Mouse (Mus musculus) limb, embryonic 14.5 days (tissue): Measurements from ENCODE around the gene Fgfr3. TPM values are rescaled to one million over a fixed set of nuclear protein-coding genes. Genes with fewer than 3 reads are reported as not detected.

ENCODE experiments used
- ATAC-seq: fragments of 200-750 bp; cut with Nextera tagmentation; 2 replicates; pipeline ENCODE4 v1.8.0; 2017; ENCODE audit warnings: low read depth, moderate number of reproducible peaks, moderate TSS enrichment; ENCODE audit not compliant: low FRiP score
- DNase-seq: peaks from one replicate; pipeline ENCODE4 v3.0.0-alpha.2; 2015; ENCODE audit warnings: low spot score
- H3K27ac ChIP-seq: fragments of 300-500 bp; sonication (generic); replicated peaks from 2 replicates; pipeline ENCODE4 v1.5.1; 2014; ENCODE audit warnings: low read depth, mild to moderate bottlenecking, low read length, moderate library complexity, mixed read lengths
- H3K27me3 ChIP-seq: fragments of 300-500 bp; sonication (generic); 2 replicates; pipeline ENCODE4 v1.6.1; 2014; ENCODE audit warnings: low read length, mixed read lengths; ENCODE audit not compliant: control insufficient read depth, insufficient read depth
- H3K36me3 ChIP-seq: fragments of 300-500 bp; sonication (generic); 2 replicates; pipeline ENCODE4 v1.6.1; 2014; ENCODE audit warnings: mild to moderate bottlenecking, low read length, moderate library complexity, mixed read lengths; ENCODE audit not compliant: control insufficient read depth, insufficient read depth
- H3K4me1 ChIP-seq: fragments of 300-500 bp; sonication (generic); 2 replicates; pipeline ENCODE4 v1.6.1; 2014; ENCODE audit warnings: antibody characterized with exemption, low read length, mixed read lengths; ENCODE audit not compliant: control insufficient read depth, insufficient read depth
- H3K4me2 ChIP-seq: fragments of 300-500 bp; sonication (generic); replicated peaks from 2 replicates; pipeline ENCODE4 v1.6.1; 2014; ENCODE audit warnings: low read depth, mild to moderate bottlenecking, low read length, moderate library complexity; ENCODE audit not compliant: severe bottlenecking
- H3K4me3 ChIP-seq: fragments of 300-500 bp; sonication (generic); replicated peaks from 2 replicates; pipeline ENCODE4 v1.5.1; 2014; ENCODE audit warnings: low read length
- H3K9ac ChIP-seq: fragments of 300-500 bp; sonication (generic); 2 replicates; pipeline ENCODE4 v1.6.1; 2014; ENCODE audit warnings: mild to moderate bottlenecking, low read depth, low read length, moderate library complexity; ENCODE audit not compliant: severe bottlenecking
- H3K9me3 ChIP-seq: fragments of 300-500 bp; sonication (generic); 2 replicates; pipeline ENCODE4 v1.6.1; 2016; ENCODE audit warnings: low read length; ENCODE audit not compliant: control insufficient read depth
- POLR2A ChIP-seq: fragments of 200-500 bp; IDR thresholded peaks from 2 replicates; pipeline ENCODE4 v1.8.0; 2012; ENCODE audit warnings: inconsistent platforms, mild to moderate bottlenecking, moderate library complexity, borderline replicate concordance; ENCODE audit not compliant: insufficient read depth, insufficient read length; ENCODE audit errors: extremely low read depth
- WGBS: fragments of 180-500 bp; shearing (Covaris S2); extraction: QIAGEN DNeasy Blood & Tissue Kit; methylation state at CpG from one replicate; pipeline ENCODE4 v1.1.7; 2014; 5-methylcytosine and 5-hydroxymethylcytosine counted together
- polyA plus RNA-seq, 2 experiments: library from polyadenylated mRNA; depleted of rRNA in 1 of 2; stranded (reverse) in 1 of 2; unstranded in 1 of 2; fragments of >200 nt; fragmentation: Nextera tagmentation in 1 of 2; extraction: Ambion mirVana in 1 of 2; gene quantifications; 2 replicates each; pipeline versions ENCODE4 v1.2.1 to v1.2.3; 2012 to 2014

Gene Fgfr3
- polyA plus RNA-seq, 2 experiments = 27.5 to 143 TPM

DNA sequence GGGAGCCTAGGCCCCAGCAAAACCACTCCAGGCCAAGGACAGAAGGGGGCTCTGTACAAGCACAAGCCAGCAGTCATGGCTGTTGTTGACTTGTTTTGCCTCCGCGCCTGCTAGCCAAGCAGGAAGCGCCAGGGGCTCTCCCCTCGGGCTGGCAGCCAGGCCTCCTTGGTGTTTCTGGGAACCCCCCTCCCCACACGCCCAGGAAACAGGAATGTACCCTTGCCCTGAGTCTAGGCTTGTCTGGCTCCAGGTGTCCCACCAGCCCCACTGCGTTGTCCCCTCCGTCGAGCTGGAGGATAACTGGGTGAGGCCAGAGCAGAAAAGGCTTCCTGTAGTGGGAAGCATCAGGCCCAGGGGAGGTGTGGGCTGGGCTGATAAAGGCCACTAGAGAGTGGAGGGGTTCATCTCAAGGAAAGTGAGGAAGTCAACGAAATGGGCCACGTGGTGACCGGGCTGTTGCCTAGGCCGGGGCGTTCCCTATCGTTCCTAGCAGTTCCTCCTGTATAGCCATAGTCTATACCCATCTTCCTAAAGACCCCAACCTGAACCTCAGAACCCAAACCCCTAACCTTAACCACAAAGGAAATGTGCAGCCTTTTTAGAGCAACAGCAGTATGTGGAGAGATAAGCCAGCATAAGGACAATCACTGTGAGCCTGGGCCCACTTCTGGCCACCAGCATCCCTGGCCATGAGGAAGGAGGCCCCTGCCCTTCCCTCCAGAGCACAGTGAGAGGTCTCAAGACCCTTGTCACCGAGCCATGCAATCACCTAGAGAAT, 39.7 kb upstream of the Fgfr3 start:
- H3K4me2 ChIP-seq = no peak overlapping the region
- H3K4me3 ChIP-seq = no peak overlapping the region
- no peaks in the 10 kb centered on the region for H3K27me3 ChIP-seq
- H3K27ac ChIP-seq = no peak overlapping the region
- H3K9me3 ChIP-seq = no peaks in the 10 kb centered on the region
- DNase-seq (no peak), ATAC-seq (no peak)
- WGBS = 71% methylated on average over 15 of the region's 15 CpGs
- no peak overlapping the region for H3K9ac ChIP-seq
- TF ChIP-seq POLR2A = no peak
- peaks cover 4% of the 10 kb centered on the region; the same call in 1 of the 2 replicates for H3K4me1 ChIP-seq
- H3K36me3 ChIP-seq = no peaks in the 10 kb centered on the region

DNA sequence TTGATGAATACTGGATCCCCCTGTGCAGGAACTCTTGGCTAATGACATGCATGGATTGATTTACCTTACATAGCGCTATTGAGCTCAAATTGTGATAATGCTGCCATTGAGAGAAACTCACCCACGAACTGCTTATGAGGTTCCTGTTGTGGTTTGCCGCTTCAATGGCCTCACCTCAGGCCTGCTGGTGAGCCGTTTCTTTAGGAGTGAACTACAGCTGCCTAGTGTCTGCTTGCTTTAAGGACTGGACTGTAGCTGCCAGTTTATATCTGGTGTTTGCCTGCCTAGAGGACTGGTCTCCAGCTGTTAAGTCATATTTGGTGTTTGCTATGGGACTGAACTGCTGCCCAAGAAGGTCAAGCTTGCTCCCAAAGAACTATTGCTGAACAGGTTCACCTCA, 38.5 kb upstream of the Fgfr3 start:
- peaks cover 4% of the 10 kb centered on the region; the same call in 1 of the 2 replicates for H3K4me1 ChIP-seq
- no peak for TF ChIP-seq POLR2A
- no peak overlapping the region for H3K4me3 ChIP-seq
- WGBS = 78% methylated on average over 4 of the region's 4 CpGs
- no peak overlapping the region for H3K27ac ChIP-seq
- H3K27me3 ChIP-seq = no peaks in the 10 kb centered on the region
- no peak overlapping the region for H3K9ac ChIP-seq
- DNase-seq = no peak
- H3K36me3 ChIP-seq = no peaks in the 10 kb centered on the region
- no peaks in the 10 kb centered on the region for H3K9me3 ChIP-seq
- no peak for ATAC-seq
- H3K4me2 ChIP-seq = no peak overlapping the region

DNA sequence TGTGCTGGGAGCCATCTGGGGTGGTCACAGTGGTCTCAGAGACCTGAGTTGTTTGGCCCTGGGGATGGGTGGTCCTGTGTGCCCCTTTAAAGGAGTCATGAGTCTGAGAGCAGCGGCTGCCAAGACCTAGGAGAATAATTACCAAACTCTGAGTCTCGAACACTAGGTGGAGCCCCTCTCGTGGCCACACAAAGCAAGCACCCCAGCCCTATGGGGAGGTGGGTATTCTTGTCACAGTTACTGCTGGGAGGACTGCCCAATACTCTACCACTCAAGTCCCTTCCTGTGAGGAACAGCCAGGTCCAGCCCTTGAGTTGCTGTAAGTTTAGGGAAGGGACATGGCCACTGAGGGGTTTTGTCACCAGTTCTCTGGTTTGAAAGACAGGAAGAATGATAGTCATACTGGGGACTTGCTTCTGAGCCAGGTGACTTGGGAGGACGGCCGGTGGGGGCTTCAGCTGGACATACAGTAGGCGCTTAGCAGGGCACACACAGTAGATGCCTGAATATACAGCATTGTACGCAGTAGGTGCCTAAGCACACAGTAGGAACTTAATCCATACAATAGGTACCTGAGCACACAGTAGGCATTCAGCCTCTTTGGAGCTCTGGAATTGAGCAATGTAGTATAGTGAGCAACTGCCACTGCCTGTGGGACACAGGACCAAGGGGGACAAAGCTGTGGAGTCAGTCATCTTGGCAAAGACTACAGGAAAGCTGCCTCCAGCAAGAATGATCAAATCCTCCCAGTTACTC, 37.4 kb upstream of the Fgfr3 start:
- no peak for TF ChIP-seq POLR2A
- no peak overlapping the region for H3K4me2 ChIP-seq
- no peak overlapping the region for H3K9ac ChIP-seq
- no peak for ATAC-seq
- DNase-seq = peak; percentile 67
- no peak overlapping the region for H3K4me3 ChIP-seq
- no peaks in the 10 kb centered on the region for H3K9me3 ChIP-seq
- H3K4me1 ChIP-seq = peaks cover 12% of the 10 kb centered on the region
- no peaks in the 10 kb centered on the region for H3K27me3 ChIP-seq
- H3K36me3 ChIP-seq = no peaks in the 10 kb centered on the region
- no peak overlapping the region for H3K27ac ChIP-seq
- WGBS = 45% methylated on average over 7 of the region's 7 CpGs

DNA sequence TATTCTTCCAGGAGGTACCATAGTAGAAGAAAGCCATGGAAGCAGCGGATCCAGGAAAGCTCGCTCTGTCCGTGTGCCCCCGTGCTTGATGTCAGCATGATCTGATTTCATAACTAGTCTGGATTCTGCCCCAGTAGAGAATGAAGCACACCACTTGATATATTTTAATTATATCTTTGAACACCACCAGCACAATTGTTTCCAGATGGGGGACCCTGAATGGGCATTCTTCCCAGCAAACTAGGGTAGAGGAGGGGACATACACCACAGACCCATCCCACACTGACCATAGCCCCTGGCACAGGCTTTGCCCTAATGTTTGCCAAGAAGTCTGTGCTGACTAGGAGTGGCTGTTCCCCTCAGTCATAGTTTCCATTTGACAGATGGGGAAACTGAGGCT, 36.5 kb upstream of the Fgfr3 start:
- Histone ChIP-seq H3K36me3 (no peaks in the 10 kb centered on the region), H3K27ac (no peak overlapping the region), H3K9ac (no peak overlapping the region), H3K4me1 (peaks cover 20% of the 10 kb centered on the region), H3K9me3 (no peaks in the 10 kb centered on the region), H3K27me3 (no peaks in the 10 kb centered on the region), H3K4me2 (no peak overlapping the region), H3K4me3 (no peak overlapping the region)
- DNase-seq = no peak
- 70% methylated on average over 4 of the region's 4 CpGs for WGBS
- no peak for TF ChIP-seq POLR2A
- ATAC-seq = no peak

DNA sequence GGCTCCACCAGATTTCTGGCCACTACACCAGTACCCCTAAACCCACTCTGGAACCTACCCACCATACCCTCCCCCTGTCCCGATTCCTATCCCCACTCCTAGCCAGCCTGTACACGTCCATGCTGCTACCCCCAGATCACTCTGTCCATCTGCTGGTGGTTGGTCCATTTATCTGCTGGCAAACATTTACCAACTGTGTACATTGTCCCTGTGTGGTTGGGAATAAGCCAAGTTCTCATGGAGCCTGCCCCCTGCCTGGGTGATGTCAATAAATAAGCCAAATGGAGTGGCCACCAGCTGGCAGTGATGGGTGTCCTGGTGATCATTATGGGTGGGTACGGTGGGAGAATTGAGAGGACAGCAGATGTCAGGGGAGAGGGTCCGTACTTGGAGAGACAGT, 34.3 kb upstream of the Fgfr3 start:
- no peak for ATAC-seq
- WGBS = 81% methylated on average over 4 of the region's 4 CpGs
- no peak for TF ChIP-seq POLR2A

More for the DNA sequence above, 34.3 kb upstream of the Fgfr3 start:
- no peak overlapping the region for H3K9ac ChIP-seq
- DNase-seq = no peak
- no peak overlapping the region for H3K4me2 ChIP-seq
- H3K4me3 ChIP-seq = no peak overlapping the region
- no peaks in the 10 kb centered on the region for H3K36me3 ChIP-seq
- no peaks in the 10 kb centered on the region for H3K27me3 ChIP-seq
- H3K4me1 ChIP-seq = peaks cover 30% of the 10 kb centered on the region
- no peak overlapping the region for H3K27ac ChIP-seq
- no peaks in the 10 kb centered on the region for H3K9me3 ChIP-seq
